Mouse (Mus musculus) c-Kit-positive CD71-positive TER-119-negative erythroid progenitor cells, embryonic 14.5 days (primary cell): ENCODE data around the gene Vat1.
A peak's percentile ranks its signal among the peaks of the same experiment; 100 is the strongest.
"Not testable (repeated sequence)": the region's sequence is repeated elsewhere in the genome, so short reads cannot be mapped to it uniquely, and the experiment has no call there.

Source experiments
- DNase-seq: peaks from one replicate; pipeline ENCODE4 v3.0.0-alpha.2; 2013; ENCODE audit warnings: low read depth

The Vat1 gene

DNA sequence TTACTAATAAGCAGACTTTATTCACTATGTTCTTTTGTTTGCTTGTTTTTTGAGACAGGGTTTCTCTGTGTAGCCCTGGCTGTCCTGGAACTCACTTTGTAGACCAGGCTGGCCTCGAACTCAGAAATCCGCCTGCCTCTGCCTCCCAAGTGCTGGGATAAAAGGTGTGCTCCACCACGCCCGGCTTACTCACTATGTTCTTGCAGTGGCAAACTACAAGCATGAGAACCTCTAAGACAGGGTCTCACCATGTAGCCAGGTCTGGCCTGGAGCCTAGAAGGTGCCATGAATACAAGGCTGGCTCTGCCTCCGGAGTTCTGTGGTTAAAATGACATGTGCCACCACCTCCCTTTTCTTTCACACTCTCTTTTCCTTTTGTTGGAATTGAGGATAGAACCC, 521 bp upstream of the Vat1 start:
- DNase-seq = not testable (repeated sequence)

DNA sequence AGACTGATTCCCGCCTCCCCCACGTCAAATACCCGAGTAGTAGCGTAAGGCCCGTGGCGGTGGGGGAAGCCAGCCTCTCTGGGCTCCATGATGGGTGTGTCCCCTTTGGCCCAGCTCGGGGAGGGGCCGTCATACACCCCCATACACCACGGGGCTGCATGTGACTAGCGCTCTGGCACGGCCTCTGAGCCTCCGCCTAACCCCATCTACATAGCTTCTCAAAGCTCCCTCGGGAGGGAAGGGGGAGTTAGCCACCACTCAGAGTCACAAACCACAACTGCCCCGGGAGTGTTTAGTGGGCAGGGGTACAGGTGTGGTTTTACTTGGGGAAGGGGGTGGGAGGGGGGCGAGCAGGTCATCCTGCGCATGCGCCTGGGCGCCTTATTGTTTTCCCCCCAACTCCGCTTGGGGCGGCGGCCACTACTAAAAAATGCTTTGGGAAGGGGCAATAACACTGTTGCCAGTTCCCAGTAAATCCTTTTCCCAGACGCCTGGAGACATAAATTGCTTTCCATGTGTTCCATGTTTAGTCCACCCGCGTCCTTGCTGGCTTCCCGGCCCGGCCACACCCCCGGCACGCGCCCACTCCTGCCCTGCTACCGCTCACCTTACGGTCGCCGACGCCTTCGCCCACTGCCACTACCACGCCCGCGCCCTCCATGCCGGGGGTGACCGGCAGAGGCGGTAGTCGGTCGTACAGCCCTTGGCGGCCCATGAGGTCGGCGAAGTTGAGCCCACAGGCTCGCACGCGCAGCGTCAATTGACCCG, 745 bp downstream of the Vat1 start:
- no peak for DNase-seq

DNA sequence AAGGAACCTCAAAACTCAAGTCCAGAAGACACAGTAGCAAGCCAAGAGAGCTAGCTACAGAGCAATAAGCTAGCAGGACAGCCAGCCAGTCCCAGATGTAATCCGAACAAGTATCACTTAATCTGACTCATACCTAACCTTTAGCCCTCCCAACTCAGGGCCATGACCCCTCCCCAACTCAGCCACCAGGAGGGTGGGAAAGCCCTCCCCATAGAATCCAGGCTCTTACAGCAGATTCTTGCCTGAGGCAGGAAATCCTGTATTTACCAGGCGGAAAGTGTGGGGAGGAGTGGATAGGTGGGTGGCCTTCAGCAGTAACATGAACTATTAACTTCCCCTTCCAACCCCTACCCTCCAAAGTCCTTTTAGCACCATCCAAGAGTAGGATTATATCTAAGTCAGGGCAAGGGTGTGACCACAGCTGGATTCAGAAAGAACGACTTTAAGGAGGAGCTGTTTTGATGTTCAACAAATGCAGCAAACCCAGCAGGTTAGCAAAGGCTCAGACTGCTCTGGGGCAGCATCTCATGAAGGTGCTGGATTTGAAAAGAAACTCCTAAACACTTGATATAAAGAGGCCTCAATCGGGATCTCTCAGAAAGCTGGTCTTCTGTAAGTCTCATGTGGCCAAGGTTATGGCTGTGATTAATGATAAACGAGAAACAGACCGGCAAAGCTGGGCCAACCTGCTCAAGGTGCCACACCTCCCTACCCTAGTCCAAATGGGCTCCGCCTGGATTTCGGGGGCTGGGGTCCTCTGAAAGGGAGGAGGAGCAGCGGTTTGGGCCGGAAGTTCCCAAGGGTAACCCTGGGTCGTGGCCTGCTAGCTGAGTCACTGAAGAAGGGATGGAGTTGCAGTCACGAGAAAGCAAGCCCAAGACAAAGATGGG, 1.6 kb downstream of the Vat1 start, which contains the start of gene Rnd2:
Gene Rnd2, plus strand, starts transcription at position 789 of the 890 bp plus-strand sequence.
- no peak for DNase-seq

DNA sequence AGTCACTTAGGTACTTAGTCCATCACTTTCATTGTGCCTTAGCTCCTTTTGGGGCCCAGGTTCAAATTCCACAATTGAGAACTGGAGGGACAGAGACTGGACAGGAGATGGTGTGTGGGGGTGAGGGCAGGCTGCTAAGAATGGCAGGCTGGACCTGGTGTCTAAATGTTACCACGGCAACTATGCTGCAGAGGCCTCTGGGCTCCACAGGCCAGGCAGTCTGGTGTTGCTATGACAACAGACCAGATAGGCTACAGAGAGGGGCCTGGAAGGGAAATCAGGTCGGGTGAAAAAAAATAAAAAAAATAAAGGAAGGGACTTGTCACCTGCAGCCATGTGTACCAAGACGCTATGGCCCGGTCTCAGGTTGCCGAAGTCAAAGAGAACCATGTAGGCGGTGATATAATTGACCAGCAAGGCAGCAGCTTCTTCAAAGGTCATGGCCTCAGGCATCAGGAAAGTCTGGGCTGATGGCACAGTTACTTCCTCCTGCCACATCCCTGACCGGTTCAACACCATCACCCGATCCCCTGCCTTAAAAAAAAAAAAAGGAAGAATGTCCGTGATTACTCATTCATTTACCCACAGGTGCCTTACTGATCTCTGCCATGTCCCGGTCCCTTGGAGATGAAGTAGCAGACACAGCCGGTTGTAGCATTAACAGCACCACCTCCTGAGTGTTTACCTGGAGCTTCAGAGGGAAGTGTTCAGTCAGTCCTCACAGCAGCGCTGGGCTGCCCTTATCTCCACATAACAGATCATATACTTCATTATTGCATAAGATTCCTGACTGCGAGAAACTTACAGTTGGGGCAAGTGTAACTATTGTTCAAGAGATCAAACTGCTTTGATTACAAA, 3.2 kb downstream of the Vat1 start:
- DNase-seq = no peak

DNA sequence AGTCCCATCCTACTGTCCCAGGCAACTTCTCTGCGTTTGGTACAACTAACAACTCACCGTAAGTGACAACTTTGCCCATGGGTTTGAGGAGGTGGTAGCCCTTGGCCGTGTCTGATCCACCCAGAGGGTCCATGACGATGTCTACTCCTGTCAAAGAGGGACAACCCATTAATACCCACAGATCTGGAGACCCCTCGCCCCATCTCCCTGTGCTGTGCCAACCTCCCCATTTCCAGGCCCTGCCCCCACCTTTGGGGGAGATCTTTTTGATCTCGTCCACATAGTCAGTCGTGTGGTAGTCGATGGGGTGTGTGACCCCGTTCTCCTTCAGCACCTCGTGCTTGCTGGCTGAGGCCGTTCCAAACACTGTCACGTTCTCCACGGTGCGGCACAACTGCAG, 3.9 kb downstream of the Vat1 start:
- no peak for DNase-seq

DNA sequence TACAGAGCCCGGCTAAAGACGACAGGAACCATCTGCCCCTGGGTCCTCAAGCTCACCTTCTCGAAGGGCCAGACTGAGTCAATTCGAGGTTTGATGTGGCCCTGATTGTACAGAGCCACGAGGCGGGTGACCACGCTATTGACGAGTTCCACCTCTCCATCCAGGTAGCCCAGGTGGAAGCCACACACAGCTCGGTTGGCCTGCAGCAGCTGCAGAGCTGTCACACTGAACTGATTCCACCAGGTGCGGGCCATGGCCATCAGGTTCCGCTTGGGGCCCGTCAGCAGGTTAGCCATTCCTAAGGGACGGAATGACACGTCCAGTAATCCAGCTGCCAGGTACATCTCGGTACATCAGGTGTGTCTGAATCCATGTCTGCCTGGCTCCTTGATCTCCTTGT, 5.7 kb downstream of the Vat1 start:
- no peak for DNase-seq

DNA sequence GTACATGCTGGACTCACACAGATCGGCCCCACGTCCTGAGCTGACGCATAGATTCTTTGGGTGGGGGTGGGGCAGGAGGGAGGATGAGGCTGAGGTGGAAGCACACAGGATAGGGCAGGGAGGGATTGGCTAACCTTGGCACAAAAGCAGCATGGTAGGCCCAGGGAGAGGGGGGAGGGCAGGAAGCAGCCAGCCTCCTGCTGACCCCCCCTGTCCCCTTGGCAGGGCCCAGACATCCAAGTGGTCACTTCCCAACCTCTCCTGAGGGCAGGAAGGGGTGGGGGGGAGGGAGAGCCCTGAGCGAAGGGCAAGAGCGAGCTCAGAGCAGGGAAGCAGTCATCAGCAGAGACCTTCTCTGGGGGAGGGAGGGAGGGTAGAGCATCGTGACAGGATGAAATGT, 6.3 kb downstream of the Vat1 start:
- no peak for DNase-seq

DNA sequence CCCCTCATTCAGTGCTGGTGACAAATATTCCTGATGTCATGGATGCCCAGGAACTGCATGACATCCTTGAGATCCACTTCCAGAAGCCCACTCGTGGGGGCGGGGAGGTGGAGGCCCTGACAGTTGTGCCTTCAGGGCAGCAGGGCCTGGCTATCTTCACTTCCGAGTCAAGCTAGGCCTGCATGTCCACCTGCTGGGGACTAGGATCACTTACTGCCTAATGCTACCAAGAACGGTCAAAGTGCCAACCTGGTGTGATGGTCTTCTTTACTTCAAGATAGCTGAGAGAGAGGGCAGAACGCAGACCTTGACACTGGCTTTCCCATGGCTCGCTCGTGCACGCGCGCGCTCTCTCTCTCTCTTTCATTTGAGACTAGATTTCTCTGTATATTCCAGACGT, 7.8 kb downstream of the Vat1 start:
- no peak for DNase-seq

DNA sequence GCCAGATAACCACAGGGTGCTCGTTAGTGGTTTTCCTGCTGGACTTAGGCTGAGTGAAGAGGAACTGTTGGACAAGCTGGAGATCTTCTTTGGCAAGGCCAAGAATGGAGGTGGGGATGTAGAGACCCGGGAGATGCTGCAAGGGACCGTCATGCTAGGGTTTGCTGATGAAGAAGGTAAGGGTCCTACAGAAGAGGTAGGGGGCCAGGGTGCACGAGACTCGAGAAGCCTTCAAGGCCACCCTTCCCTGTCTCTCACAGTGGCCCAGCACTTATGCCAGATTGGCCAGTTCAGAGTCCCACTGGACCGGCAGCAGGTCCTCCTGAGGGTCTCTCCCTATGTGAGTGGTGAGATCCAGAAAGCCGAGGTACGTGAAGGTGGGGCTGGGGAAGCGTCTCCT, 8.4 kb downstream of the Vat1 start:
- no peak for DNase-seq

DNA sequence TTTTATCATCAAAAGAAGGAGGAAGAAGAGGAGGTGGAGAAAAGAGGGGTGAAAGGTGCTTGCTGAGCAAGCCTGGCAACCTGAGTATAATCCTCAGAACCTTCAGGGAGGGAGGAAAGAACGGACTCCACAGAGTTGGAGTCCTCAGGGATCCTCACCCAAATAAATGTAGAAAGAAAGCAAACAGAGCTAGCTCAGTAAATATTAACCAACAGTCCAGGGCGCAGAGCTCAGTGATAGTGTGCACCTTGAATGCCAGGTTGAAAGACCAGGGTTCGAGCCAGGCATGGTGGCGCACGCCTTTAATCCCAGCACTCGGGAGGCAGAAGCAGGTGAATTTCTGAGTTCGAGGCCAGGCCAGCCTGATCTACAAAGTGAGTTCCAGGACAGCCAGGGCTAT, 10.4 kb downstream of the Vat1 start:
- no peak for DNase-seq

DNA sequence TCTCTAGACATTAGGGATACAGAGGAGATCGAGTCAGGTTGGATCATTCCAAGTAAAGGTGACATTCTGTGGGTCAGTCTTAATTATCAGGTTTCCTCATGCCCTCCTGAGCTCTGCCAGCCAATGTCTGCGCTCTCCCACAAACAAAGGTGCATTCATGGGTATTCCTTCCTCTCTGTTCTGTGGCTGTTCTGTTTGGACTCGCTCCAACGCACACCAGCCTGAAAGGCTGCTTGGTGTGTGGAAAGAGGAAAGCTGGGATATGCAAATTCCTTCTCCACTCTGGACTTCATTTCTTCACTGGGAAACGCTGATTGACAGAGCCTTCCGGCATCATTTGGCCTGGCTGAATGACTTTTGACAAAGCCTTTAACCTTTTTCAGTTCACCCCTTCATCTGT, 11.3 kb downstream of the Vat1 start:
- DNase-seq = no peak

DNA sequence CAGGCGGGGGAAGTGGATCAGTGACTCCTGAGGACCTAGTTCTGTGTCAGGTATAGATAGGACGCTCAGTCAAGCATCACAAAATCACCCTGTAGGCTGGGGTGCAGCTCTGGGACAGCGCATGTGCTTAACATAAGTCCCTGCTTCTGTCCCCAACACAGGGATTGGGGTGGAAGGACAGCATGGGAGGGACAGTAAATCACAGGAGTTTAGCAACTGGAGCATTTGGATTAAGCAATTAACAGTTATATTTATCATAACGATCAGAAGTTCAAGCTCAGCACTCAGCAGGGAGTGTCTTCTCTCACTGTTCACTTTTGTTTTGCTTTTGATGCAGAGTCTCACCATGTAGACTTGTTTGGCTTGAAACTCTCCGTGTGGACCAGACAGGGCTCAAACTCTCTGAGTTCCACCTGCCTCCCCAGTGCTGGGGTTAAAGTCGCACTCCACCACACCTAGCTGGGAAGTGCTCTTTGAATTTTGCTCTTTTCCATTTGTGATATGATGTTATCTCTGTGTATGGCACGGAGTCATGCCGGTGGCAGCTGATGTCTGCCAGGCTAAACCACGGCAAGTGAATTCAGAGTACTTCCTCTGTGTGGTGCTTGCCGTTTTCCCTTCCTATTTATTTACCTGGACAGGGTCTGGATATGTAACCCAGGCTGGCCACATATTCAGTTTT, 13.8 kb downstream of the Vat1 start:
- DNase-seq = no peak

DNA sequence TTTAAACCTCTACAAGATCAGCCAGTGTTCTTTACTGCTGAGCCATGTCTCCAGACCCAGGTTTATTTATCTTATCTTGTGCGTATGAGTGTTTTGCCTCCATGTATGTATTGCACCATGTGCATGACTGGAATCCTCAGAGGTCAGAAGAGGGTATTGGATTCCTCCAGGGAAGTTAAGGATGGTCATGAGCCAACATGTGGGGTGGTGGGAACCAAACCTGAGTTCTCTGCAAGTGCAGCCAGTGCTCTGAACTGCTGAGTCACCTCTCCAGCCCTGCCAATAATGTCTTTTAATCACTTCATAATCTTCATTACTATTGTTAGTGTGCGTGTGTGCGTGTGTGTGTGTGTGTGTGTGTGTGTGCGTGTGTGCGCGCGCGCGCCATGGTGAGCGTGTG, 14.5 kb downstream of the Vat1 start:
- no peak for DNase-seq

DNA sequence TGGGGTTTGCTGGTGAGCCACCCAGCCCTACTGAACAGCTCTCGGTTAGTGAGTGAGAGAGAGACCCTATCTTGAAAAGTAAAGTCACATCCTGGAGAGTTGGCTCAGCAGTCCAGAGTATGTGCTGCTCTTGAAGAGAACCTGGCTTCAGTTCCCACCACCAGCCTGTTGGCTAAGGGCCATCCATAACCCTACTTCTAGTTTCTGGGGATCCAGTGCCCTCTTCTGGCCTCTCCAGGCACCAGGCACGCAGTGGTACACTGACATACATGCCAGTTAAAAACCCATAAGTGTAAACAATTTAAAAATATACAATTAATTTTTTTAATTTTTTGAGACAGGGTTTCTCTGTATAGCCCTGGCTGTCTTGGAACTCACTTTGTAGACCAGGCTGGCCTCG, 15.6 kb downstream of the Vat1 start:
- DNase-seq = no peak

DNA sequence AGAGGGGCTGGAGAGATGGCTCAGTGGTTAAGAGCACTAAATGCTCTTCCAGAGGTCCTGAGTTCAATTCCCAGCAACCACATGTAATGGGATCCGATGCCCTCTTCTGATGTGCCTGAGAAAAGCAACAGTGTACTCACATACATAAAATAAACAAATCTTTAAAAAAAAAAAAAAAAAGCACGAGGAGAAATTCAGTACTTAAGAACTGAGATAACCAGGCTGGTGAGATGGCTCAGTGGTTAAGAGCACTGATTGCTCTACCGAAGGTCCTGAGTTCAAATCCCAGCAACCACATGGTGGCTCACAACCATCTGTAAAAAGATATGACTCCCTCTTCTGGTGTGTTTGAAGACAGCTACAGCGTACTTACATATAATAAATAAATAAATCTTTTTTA, 16.4 kb downstream of the Vat1 start:
- not testable (repeated sequence) for DNase-seq

DNA sequence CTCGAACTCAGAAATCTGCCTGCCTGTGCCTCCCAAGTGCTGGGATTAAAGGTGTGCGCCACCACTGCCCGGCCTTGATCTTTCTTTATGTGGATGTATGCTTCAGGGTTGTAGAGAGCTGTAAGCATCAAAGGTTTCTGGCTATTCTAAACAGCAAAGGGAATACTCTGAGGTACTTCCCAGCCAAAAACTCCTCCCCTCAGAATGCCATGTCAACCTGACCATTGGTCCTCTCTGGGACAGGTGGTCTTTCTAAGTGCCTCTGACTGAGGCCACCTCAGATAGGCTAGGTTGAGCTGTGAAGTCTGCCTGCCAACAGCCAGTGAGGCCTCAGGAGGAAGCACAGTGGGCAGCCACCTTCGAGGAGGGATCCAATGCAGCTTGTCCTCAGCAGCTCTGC, 17.1 kb downstream of the Vat1 start:
- no peak for DNase-seq

DNA sequence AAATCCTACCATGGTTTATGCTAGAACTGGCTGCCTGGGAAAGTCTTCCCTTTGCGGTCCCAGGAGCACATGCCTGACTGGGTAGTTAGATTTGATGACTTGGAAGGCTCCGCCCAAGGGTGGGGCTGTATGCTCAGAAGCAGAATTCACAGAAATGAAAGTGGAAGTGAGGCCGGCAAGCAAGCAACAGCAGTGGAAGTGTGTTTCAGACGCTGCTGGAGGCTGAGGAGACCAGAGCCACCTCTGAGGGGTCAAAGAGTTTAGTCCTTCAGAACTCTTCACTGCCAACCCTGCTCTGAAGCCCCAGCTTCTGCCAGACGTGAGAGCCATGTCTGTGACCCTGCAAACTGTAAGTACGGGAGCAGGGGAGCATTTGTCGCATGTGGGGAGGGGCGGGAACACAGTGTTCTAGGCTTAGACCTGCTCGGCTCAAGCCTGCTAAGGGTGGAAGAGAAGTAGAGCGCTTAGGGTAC, 17.7 kb downstream of the Vat1 start, which contains the start of gene Ifi35:
Gene Ifi35, plus strand, starts transcription at position 134 of the 473 bp plus-strand sequence.
- DNase-seq = peak; percentile 94

DNA sequence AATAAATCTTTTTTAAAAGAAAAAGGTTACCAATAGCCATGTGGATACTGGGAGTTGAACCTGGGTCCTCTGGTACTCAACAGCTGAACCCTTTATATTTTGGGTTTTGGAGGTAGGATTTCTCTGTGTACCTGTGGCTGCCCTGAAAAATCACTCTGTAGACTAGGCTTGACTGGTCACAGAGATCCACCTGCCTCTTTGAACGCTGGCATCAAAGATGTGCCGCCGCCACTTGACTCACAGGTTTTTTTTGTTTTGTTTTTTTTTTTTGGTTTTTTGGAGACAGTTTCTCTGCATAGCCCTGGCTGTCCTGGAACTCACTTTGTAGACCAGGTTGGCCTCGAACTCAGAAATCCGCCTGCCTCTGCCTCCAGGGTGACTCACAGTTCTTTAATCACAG, 18.2 kb downstream of the Vat1 start:
- DNase-seq = no peak

DNA sequence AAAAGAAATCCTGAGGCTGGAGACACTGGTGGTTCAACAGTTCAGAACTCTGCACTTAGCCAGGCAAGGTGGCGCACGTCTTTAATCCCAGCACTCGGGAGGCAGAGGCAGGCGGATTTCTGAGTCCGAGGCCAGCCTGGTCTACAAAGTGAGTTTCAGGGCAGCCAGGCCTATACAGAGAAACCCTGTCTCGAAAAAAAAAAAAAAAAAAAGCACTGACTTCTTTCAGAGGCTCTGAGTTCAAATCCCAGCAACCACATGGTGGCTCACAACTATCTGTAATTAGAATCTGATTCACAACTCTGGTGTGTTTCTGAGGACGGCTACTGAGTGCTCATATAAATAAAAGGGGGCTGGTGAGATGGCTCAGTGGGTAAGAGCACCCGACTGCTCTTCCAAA, 19.2 kb downstream of the Vat1 start:
- DNase-seq = not testable (repeated sequence)

DNA sequence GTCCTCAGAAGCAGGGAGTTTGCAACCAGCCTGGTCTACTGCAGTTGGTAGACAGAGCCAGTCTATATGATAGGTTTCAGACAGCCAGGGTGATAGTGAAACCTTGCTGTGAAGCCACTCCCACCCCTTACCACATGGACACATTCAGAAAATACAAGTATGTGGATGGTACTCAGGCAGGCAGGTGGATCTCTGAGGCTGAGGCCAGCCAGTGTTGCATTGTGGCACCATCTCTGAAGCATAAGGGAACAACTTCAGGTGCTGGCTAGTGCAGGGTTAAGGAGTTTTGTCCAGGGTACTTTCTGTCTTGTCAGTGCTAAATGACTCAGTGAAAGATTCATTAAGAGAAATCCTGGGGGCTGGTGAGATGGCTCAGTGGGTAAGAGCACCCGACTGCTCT, 19.7 kb downstream of the Vat1 start:
- no peak for DNase-seq

DNA sequence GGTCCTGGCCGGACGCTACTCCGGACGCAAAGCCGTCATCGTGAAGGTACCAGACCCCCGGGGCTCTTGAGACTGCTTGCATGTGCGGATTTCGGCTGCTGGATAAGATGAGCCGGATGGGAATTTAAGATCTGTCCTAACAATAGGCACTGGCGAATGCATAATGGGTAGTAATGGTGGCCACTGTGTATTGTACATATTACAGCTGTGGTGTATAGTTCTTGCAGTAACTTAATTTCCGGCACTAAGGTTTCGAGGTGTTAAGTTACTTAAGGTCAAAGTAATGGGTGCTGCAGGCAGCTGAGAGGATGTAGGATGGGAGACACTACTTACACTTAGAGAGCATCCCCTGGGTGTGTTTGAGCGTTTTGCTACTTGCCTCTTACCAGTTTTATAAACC, 23.3 kb downstream of the Vat1 start:
- no peak for DNase-seq
